Mouse (Mus musculus) brain, embryonic 14.5 days (tissue): ENCODE measurements around the gene Ush2a.

Experiments
- CTCF ChIP-seq: fragments of 200-500 bp; IDR thresholded peaks from 2 replicates; pipeline ENCODE4 v1.5.1; 2012; ENCODE audit warnings: inconsistent platforms, mild to moderate bottlenecking, moderate library complexity, borderline replicate concordance; ENCODE audit not compliant: insufficient read depth, insufficient read length; ENCODE audit errors: extremely low read depth
- POLR2A ChIP-seq: fragments of 200-500 bp; IDR thresholded peaks from 2 replicates; pipeline ENCODE4 v1.6.1; 2012; ENCODE audit warnings: mild to moderate bottlenecking, inconsistent platforms, borderline replicate concordance; ENCODE audit not compliant: poor library complexity, insufficient read depth, insufficient read length, severe bottlenecking; ENCODE audit errors: extremely low read depth

GRCm38 (mm10) chr1:188539621-188540020 is 277.8 kb downstream of the Ush2a start:
- no peak for TF ChIP-seq CTCF
- TF ChIP-seq POLR2A: no peak
